Mouse (Mus musculus) ES-E14 (cell line): ENCODE data around the gene Ggt1.

Source experiments
- CHD2 ChIP-seq: IDR thresholded peaks from 2 replicates; pipeline ENCODE4 v1.6.1; 2014; ENCODE audit warnings: mild to moderate bottlenecking, low read depth, low read length, inconsistent platforms
- HCFC1 ChIP-seq: IDR thresholded peaks from 2 replicates; pipeline ENCODE4 v1.6.1; 2012; ENCODE audit warnings: low read length, inconsistent platforms, borderline replicate concordance; ENCODE audit not compliant: insufficient read depth
- ZC3H11A ChIP-seq: IDR thresholded peaks from 2 replicates; pipeline ENCODE4 v1.6.1; 2012; ENCODE audit warnings: low read depth, mild to moderate bottlenecking, inconsistent platforms, low read length, borderline replicate concordance

GRCm38 (mm10) chr10:75556026-75556425 lies 5.4 kb upstream of the Ggt1 start:
- TF ChIP-seq HCFC1 (no peak), ZC3H11A (no peak), CHD2 (no peak)
